Mouse (Mus musculus): ENCODE data around the gene Hnmt.
"Not testable (repeated sequence)": the region's sequence is repeated elsewhere in the genome, so short reads cannot be mapped to it uniquely, and the experiment has no call there.

Hnmt gene

GRCm38 (mm10) chr2:24049344-24049990, at the start of gene Hnmt:
Gene Hnmt, minus strand, starts transcription at chr2:24049394.
- no peak for DNase-seq

- DNase-seq = no peak
Measured at GRCm38 (mm10) chr2:24096495-24096894, 47.3 kb upstream of the Hnmt start, which contains the start of gene Tbpl2. Gene Tbpl2, minus strand, starts transcription at chr2:24096595.

GRCm38 (mm10) chr2:24090921-24091320, 41.7 kb upstream of the Hnmt start:
- no peak for DNase-seq

GRCm38 (mm10) chr2:24050459-24050858, 1.3 kb upstream of the Hnmt start:
- DNase-seq = no peak

- no peak for DNase-seq
Measured at GRCm38 (mm10) chr2:24048480-24049097, 605 bp downstream of the Hnmt start.

- no peak for DNase-seq
Measured at GRCm38 (mm10) chr2:24047551-24048479, 1.4 kb downstream of the Hnmt start.

- no peak for DNase-seq
Measured at GRCm38 (mm10) chr2:24042901-24043300, 6.3 kb downstream of the Hnmt start.

GRCm38 (mm10) chr2:24040531-24040930, 8.7 kb downstream of the Hnmt start:
- no peak for DNase-seq

- DNase-seq = not testable (repeated sequence)
Measured at GRCm38 (mm10) chr2:24019386-24019785, 29.8 kb downstream of the Hnmt start.

- DNase-seq = no peak
Measured at GRCm38 (mm10) chr2:24018966-24019365, 30.2 kb downstream of the Hnmt start.

GRCm38 (mm10) chr2:24014957-24015356, 34.2 kb downstream of the Hnmt start:
- no peak for DNase-seq

- no peak for DNase-seq
Measured at GRCm38 (mm10) chr2:23999323-23999722, 49.9 kb downstream of the Hnmt start.

- no peak for DNase-seq
Measured at GRCm38 (mm10) chr2:23998836-23999235, 50.4 kb downstream of the Hnmt start.

- no peak for DNase-seq
Measured at GRCm38 (mm10) chr2:23996830-23997229, 52.4 kb downstream of the Hnmt start.

- DNase-seq = not testable (repeated sequence)
Measured at GRCm38 (mm10) chr2:23990034-23990573, 59.1 kb downstream of the Hnmt start.

GRCm38 (mm10) chr2:23987283-23987682, 61.9 kb downstream of the Hnmt start:
- DNase-seq = no peak

GRCm38 (mm10) chr2:23983343-23983742, 65.9 kb downstream of the Hnmt start:
- no peak for DNase-seq

GRCm38 (mm10) chr2:23982860-23983259, 66.3 kb downstream of the Hnmt start:
- no peak for DNase-seq

GRCm38 (mm10) chr2:23960659-23961274, 88.4 kb downstream of the Hnmt start:
- DNase-seq = not testable (repeated sequence)

All from thymus, postnatal 4 days (tissue).